In genomic region chr16:59448181-59448580, GRCm38 (mm10) we compare ENCODE assay signal across 24 mouse cellular contexts. TPM values are rescaled to one million over a fixed set of nuclear protein-coding genes. Genes with fewer than 3 reads are reported as not detected.
"Had no signal": no experiment of that assay in that cellular context is flagged by ENCODE, and none has a peak within 500 bp of the region (broad histone marks: within the 10 kb centered on the region; RNA-seq: fewer than 3 reads in every experiment).

No protein-coding gene starts in this region.

- H3K4me2 ChIP-seq: limb, embryonic 12.5 days; neural tube, embryonic 12.5 days had no signal

- H3K27ac ChIP-seq: hindbrain, postnatal 0 days; kidney, postnatal 0 days; left cerebral cortex, adult 2 months; limb, embryonic 12.5 days; liver, embryonic 14.5 days; midbrain, embryonic 10.5 days; neural tube, embryonic 12.5 days had no signal

- H3K36me3 ChIP-seq: limb, embryonic 12.5 days; midbrain, embryonic 10.5 days; neural tube, embryonic 12.5 days had no signal

- H3K9ac ChIP-seq: limb, embryonic 12.5 days; liver, embryonic 14.5 days; neural tube, embryonic 12.5 days had no signal

- H3K4me1 ChIP-seq: limb, embryonic 12.5 days; midbrain, embryonic 10.5 days; neural tube, embryonic 12.5 days had no signal

- H3K4me3 ChIP-seq: left cerebral cortex, adult 2 months; limb, embryonic 12.5 days; midbrain, embryonic 10.5 days; neural tube, embryonic 12.5 days had no signal

- ATAC-seq: hindbrain, postnatal 0 days; lung, postnatal 0 days had no signal

- H3K9me3 ChIP-seq: limb, embryonic 12.5 days; midbrain, embryonic 10.5 days; neural tube, embryonic 12.5 days had no signal

- H3K27me3 ChIP-seq: limb, embryonic 12.5 days; neural tube, embryonic 12.5 days had no signal

- DNase-seq: kidney, adult 11 months; kidney, adult 9 months; liver; lung, adult 18-20 months; lung, postnatal 4 days; midbrain, embryonic 14.5 days; right cerebral cortex, postnatal 4 days; spleen, adult 18-20 months; thymus, adult 2 months; thymus, postnatal 25 days had no signal

RNA-seq across cellular contexts. Expression of gene Gabrr3, which starts 41.0 kb away (rescaled TPM):
- total RNA-seq: hindbrain, postnatal 0 days; megakaryocyte, adult 5-6 weeks; monocyte, adult 5-6 weeks; neutrophil, adult 5-6 weeks had no signal
- polyA plus RNA-seq: kidney, postnatal 0 days; large intestine, adult 2 months; liver, embryonic 14.5 days; lung, postnatal 0 days; neural tube, embryonic 12.5 days; stomach, embryonic 14.5 days; urinary bladder, adult 2 months had no signal
